In the genomic region with DNA sequence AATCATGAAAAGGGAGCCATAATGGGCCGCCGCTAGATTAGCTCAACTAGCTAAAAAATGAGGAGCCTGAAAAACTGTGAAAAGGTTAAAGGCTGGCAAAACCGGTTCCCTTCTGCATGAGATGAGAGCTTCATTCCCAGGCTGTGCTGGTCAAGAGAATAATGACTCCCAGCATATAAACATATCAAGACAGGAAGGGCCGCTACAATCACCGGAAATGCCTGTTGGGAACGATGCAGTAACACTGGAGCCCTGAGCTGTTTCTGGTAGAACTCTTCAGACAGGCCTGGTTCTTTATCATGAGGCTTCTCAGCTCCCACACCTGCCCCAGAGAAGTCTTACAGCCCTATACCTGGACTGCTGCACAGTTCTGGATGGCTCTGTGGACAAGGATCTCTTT, we compare ENCODE assay signal across 11 mouse cellular contexts. TPM values are rescaled to one million over a fixed set of nuclear protein-coding genes. Genes with fewer than 3 reads are reported as not detected.
DNase-seq lines count a peak whose midpoint lies in the region; ATAC-seq and TF ChIP-seq lines count a peak whose summit lies in the region.
"Had no signal": no experiment of that assay in that cellular context is flagged by ENCODE, and none has a peak within 500 bp of the region (broad histone marks: within the 10 kb centered on the region; RNA-seq: fewer than 3 reads in every experiment).

No protein-coding gene starts in this region.

- no peak for TF ChIP-seq POLR2A in lung, adult 2 months (IDR thresholded peaks at IDR 0.05; ENCODE audit: borderline replicate concordance, extremely low read depth, low read depth, low read length)

- peak overlapping the region; percentile 30 for H3K27ac ChIP-seq in liver, embryonic 12.5 days
- H3K27ac ChIP-seq in midbrain, embryonic 16.5 days (ENCODE audit: low read length), result no peak overlapping the region
- H3K27ac ChIP-seq: macrophage; neural tube, embryonic 13.5 days had no signal

- peaks cover 83% of the 10 kb centered on the region for H3K36me3 ChIP-seq in liver, embryonic 12.5 days
- peaks cover 36% of the 10 kb centered on the region for H3K36me3 ChIP-seq in midbrain, embryonic 16.5 days (ENCODE audit: control insufficient read depth, insufficient read depth, low read length)

- no peak overlapping the region for H3K9ac ChIP-seq in liver, embryonic 12.5 days
- H3K9ac ChIP-seq in midbrain, embryonic 16.5 days (ENCODE audit: low read depth, low read length), result no peak overlapping the region
- H3K9ac ChIP-seq: forebrain, postnatal 0 days; neural tube, embryonic 13.5 days had no signal

- no peak overlapping the region for H3K4me3 ChIP-seq in lung, adult 2 months (replicated peaks; ENCODE audit: extremely low read depth, low read depth, low read length)
- H3K4me3 ChIP-seq in liver, embryonic 12.5 days, result no peak overlapping the region
- H3K4me3 ChIP-seq in midbrain, embryonic 16.5 days (ENCODE audit: low read depth, low read length), result no peak overlapping the region
- H3K4me3 ChIP-seq: neural tube, embryonic 13.5 days had no signal

- no peak for TF ChIP-seq CTCF in lung, adult 2 months (IDR thresholded peaks at IDR 0.05; ENCODE audit: insufficient read depth, low read length)

- H3K4me2 ChIP-seq in liver, embryonic 12.5 days, result no peak overlapping the region
- H3K4me2 ChIP-seq in midbrain, embryonic 16.5 days (ENCODE audit: low read length), result no peak overlapping the region
- H3K4me2 ChIP-seq: neural tube, embryonic 13.5 days had no signal

- no peaks in the 10 kb centered on the region for H3K27me3 ChIP-seq in liver, embryonic 12.5 days (replicated peaks)
- H3K27me3 ChIP-seq in midbrain, embryonic 16.5 days (ENCODE audit: control insufficient read depth, insufficient read depth, low read depth, low read length), result no peaks in the 10 kb centered on the region
- H3K27me3 ChIP-seq: neural tube, embryonic 13.5 days had no signal

- no peak for ATAC-seq in liver, embryonic 12.5 days
- no peak for ATAC-seq in midbrain, embryonic 16.5 days
- ATAC-seq: forebrain, postnatal 0 days had no signal

- H3K4me1 ChIP-seq in lung, adult 2 months (ENCODE audit: control insufficient read depth, insufficient read depth, low read length), result peaks cover 13% of the 10 kb centered on the region
- H3K4me1 ChIP-seq in liver, embryonic 12.5 days, result 0 out of 2 replicates have a peak, but pooled peaks cover 6% of the 10 kb centered on the region
- no peaks in the 10 kb centered on the region for H3K4me1 ChIP-seq in midbrain, embryonic 16.5 days (ENCODE audit: control insufficient read depth, insufficient read depth, low read length)
- H3K4me1 ChIP-seq: neural tube, embryonic 13.5 days had no signal

- no peaks in the 10 kb centered on the region for H3K9me3 ChIP-seq in liver, embryonic 12.5 days (replicated peaks)
- H3K9me3 ChIP-seq in midbrain, embryonic 16.5 days (replicated peaks; ENCODE audit: control insufficient read depth, low read length, poor library complexity, severe bottlenecking), result no peaks in the 10 kb centered on the region
- H3K9me3 ChIP-seq: neural tube, embryonic 13.5 days had no signal

- DNase-seq in lung, adult 18-20 months, result peak; percentile 63 to 77
- no peak for DNase-seq in lung, adult 2 months
- DNase-seq in heart, postnatal 4 days, result peak; percentile 43
- no peak for DNase-seq in MN1 (ENCODE audit: low spot score)
- no peak for DNase-seq in gastrocnemius, postnatal 4 days (ENCODE audit: low spot score in 2 of 2)
- DNase-seq in Muller cell, postnatal 12 days (ENCODE audit: inconsistent ontology term), result no peak
- DNase-seq: forebrain, postnatal 0 days had no signal

- WGBS in lung, adult 2 months, result 49% methylated on average over 6 of the region's 6 CpGs
- WGBS in liver, embryonic 12.5 days (ENCODE audit: insufficient replicate concordance), result 67% methylated on average over 6 of the region's 6 CpGs
- 87% methylated on average over 6 of the region's 6 CpGs for WGBS in midbrain, embryonic 16.5 days

RNA-seq across cellular contexts. Expression of gene Wdr37, which starts 31.8 kb away (rescaled TPM):
- polyA plus RNA-seq in lung, adult 2 months (2012; rRNA removed), result 13.7 and 22.3 TPM in 2 replicates
- 10 to 100 TPM; 32.5 to 35.7 TPM for total RNA-seq in heart, postnatal 4 days (2021)
- polyA plus RNA-seq in liver, embryonic 12.5 days (2016; fragmentation: Nextera tagmentation; extraction: Ambion mirVana), result 11.8 and 12.0 TPM in 2 replicates
- polyA plus RNA-seq in midbrain, embryonic 16.5 days (2015; fragmentation: Nextera tagmentation; extraction: Ambion mirVana), result 57.5 and 58.9 TPM in 2 replicates
- 10 to 100 TPM; 25.6 to 30.0 TPM for total RNA-seq in gastrocnemius, postnatal 4 days (2021)

RNA-seq across cellular contexts. Expression of gene Idi1, which starts 45.4 kb away (rescaled TPM):
- 14.0 and 26.8 TPM in 2 replicates for polyA plus RNA-seq in lung, adult 2 months (2012; rRNA removed)
- total RNA-seq in heart, postnatal 4 days (2021), result 10 to 100 TPM; 27.6 to 31.0 TPM
- 90.3 and 91.6 TPM in 2 replicates for polyA plus RNA-seq in liver, embryonic 12.5 days (2016; fragmentation: Nextera tagmentation; extraction: Ambion mirVana)
- 111 and 120 TPM in 2 replicates for polyA plus RNA-seq in midbrain, embryonic 16.5 days (2015; fragmentation: Nextera tagmentation; extraction: Ambion mirVana)
- total RNA-seq in gastrocnemius, postnatal 4 days (2021), result 10 to 100 TPM; 20.8 to 22.1 TPM

Comparison
In these comparisons a context has a peak if more than half of its experiments do, and no peak if none do; other contexts are left out.
1. DNase-seq: peak in lung, adult 18-20 months (2 of 2) and heart, postnatal 4 days (single experiment); none in lung, adult 2 months (single experiment), MN1 (single experiment), gastrocnemius, postnatal 4 days (0 of 2) and Muller cell, postnatal 12 days (single experiment).